Mouse (Mus musculus) small intestine, adult 2 months (tissue): ENCODE measurements around the gene Emc10.

ENCODE experiments used
- CTCF ChIP-seq: fragments of 200-500 bp; IDR thresholded peaks from 2 replicates; pipeline ENCODE4 v1.5.1; 2012; ENCODE audit warnings: low read depth, mild to moderate bottlenecking, control low read depth, inconsistent platforms, low read length, moderate library complexity, mixed read lengths; ENCODE audit not compliant: insufficient replicate concordance, insufficient read length; ENCODE audit errors: extremely low read depth
- POLR2A ChIP-seq: fragments of 200-500 bp; IDR thresholded peaks from 2 replicates; pipeline ENCODE4 v1.6.1; 2012; ENCODE audit warnings: low read depth, mild to moderate bottlenecking, control low read depth, inconsistent platforms, low read length, moderate library complexity

DNA sequence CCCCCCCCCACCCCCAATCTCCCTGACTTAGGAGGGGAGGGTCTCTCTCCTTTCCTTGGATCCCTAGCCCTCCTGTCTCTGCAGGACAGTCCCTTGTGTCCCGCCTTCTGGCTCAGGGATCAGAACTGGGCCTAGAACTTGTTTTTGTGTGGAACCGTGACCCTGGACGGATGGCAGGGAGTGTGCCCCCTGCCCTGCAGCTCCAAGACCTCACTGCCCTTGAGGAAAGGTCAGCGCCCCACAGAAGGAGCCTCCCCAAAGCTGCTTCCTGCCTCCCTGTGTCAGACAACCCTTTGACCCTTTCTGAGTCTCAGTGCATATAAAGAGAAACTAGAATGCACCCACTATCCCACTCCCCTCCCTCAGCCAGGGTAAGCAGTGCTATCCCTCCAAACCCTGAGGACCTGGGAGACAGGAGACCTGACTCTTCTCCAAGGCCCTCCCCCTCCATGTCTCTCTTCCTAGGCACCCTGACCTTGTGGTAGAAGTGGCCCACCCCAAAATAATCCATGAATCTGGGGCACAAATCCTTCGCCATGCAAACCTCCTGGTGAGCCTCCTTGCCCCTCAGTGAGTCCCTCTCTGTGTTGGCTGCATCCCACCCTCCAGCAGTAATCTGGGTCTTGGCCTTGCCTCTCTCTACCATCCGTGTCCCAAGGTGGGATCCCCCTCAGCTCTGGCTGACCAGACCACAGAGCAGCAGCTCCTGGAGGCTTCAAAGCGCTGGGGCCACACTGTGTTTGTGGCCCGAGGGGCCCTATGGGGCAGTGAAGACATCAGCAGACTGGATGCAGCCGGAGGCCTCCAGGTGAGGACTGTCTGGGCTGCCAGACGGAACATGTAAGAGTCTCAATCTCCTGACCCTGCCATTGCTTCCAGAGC is 30.1 kb downstream of the Emc10 start:
- TF ChIP-seq CTCF (no peak), POLR2A (no peak)
